Mouse (Mus musculus): Measurements from ENCODE around the gene Atp6v0c. TPM values are rescaled to one million over a fixed set of nuclear protein-coding genes. Genes with fewer than 3 reads are reported as not detected.

Gene Atp6v0c
- polyA plus RNA-seq, 1 experiment from 2014 or later = 1,021 TPM

DNA sequence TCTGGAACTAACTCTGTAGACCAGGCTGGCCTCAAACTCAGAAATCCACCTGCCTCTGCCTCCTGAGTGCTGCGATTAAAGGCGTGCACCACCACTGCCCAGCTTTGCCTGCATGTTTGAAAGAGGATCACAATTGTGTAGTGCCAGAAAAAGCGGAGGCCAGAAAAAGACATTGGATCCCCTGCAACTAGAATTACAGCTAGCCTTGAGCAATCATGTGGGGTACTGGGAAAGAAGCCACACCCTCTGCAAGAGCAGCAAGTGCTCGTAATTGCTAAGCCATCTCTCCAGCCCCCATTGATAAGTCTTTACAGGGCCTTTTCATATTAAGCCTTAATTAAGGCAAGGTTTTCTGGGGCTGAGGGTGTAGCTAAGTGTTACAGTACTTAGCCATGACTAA, 22.0 kb upstream of the Atp6v0c start:
- H3K4me3 ChIP-seq (ENCODE audit: low read depth, low read length) = no peak overlapping the region
- no peak for DNase-seq (ENCODE audit: low spot score)
- no peaks in the 10 kb centered on the region for H3K27me3 ChIP-seq (replicated peaks; ENCODE audit: control insufficient read depth, insufficient read depth, low read length)
- H3K4me2 ChIP-seq (ENCODE audit: low read length) = no peak overlapping the region
- ATAC-seq = no peak
- 58% methylated on average over 4 of the region's 4 CpGs for whole genome bisulfite sequencing
- no peaks in the 10 kb centered on the region for H3K4me1 ChIP-seq (ENCODE audit: control insufficient read depth, insufficient read depth, low read length)
- H3K9ac ChIP-seq (ENCODE audit: low read length) = no peak overlapping the region
- no peaks in the 10 kb centered on the region for H3K9me3 ChIP-seq (replicated peaks; ENCODE audit: control insufficient read depth, low read length)
- H3K27ac ChIP-seq (ENCODE audit: low read depth, low read length) = no peak overlapping the region
- 0 out of 2 replicates have a peak, but pooled peaks cover 8% of the 10 kb centered on the region for H3K36me3 ChIP-seq (ENCODE audit: control insufficient read depth, insufficient read depth, low read length)

DNA sequence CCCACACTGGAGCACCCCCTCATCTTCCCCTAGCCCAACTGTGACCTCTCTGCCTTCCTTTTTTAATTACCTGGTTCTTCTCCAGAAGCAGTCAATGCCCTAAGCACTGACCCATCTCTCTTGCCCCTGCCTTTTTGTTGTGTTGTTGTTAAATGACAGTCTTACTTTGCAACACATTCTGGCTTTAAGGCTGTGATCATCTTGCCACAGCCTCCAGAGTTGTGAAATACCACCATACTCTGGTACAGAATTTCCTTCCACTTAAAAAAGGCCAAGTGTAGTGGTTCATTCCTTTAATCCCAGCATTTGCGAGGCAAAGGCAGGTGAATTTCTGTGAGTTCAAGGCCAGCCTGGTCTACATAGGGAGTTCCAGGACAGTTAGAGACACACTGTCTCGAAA, 21.4 kb upstream of the Atp6v0c start:
- H3K4me1 ChIP-seq (ENCODE audit: control insufficient read depth, insufficient read depth, low read length) = no peaks in the 10 kb centered on the region
- no peak overlapping the region for H3K4me3 ChIP-seq (ENCODE audit: low read depth, low read length)
- H3K27ac ChIP-seq (ENCODE audit: low read depth, low read length) = no peak overlapping the region
- no peak overlapping the region for H3K9ac ChIP-seq (ENCODE audit: low read length)
- peaks cover 8% of the 10 kb centered on the region; the same call in 1 of the 2 replicates for H3K36me3 ChIP-seq (ENCODE audit: control insufficient read depth, insufficient read depth, low read length)
- ATAC-seq (no peak), DNase-seq (ENCODE audit: low spot score) (no peak)
- no peaks in the 10 kb centered on the region for H3K27me3 ChIP-seq (replicated peaks; ENCODE audit: control insufficient read depth, insufficient read depth, low read length)
- 96% methylated on average over 2 of the region's 2 CpGs for WGBS
- no peaks in the 10 kb centered on the region for H3K9me3 ChIP-seq (replicated peaks; ENCODE audit: control insufficient read depth, low read length)
- H3K4me2 ChIP-seq (ENCODE audit: low read length) = no peak overlapping the region

DNA sequence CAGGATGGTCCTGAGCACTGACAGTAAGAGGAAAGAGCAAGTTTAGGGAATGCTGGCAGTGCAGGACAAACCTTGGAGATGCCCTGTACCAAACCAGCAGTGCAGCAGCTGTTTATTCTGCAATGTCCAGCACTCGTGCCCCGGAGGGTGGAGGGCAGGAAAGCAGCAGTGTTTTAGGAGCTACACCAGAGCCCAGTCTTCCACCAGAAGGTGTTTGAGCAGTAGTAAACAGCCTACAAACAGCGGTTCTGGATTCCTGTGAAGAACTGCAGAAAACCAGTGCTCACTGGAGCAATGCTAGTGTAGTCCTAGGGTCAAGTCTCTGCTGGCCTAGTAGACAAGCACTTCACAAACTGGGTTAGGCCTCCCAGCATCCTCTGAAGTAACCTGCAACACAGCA, 4.8 kb upstream of the Atp6v0c start:
- H3K9me3 ChIP-seq (replicated peaks; ENCODE audit: control insufficient read depth, low read length) = no peaks in the 10 kb centered on the region
- ATAC-seq (no peak), DNase-seq (ENCODE audit: low spot score) (no peak)
- no peaks in the 10 kb centered on the region for H3K36me3 ChIP-seq (ENCODE audit: control insufficient read depth, insufficient read depth, low read length)
- 85% methylated on average over 3 of the region's 3 CpGs for WGBS
- no peak overlapping the region for H3K4me3 ChIP-seq (ENCODE audit: low read depth, low read length)
- H3K27ac ChIP-seq (ENCODE audit: low read depth, low read length) = no peak overlapping the region
- H3K4me2 ChIP-seq (ENCODE audit: low read length) = no peak overlapping the region
- H3K9ac ChIP-seq (ENCODE audit: low read length) = no peak overlapping the region
- H3K27me3 ChIP-seq (replicated peaks; ENCODE audit: control insufficient read depth, insufficient read depth, low read length) = no peaks in the 10 kb centered on the region
- 0 out of 2 replicates have a peak, but pooled peaks cover 4% of the 10 kb centered on the region for H3K4me1 ChIP-seq (ENCODE audit: control insufficient read depth, insufficient read depth, low read length)

DNA sequence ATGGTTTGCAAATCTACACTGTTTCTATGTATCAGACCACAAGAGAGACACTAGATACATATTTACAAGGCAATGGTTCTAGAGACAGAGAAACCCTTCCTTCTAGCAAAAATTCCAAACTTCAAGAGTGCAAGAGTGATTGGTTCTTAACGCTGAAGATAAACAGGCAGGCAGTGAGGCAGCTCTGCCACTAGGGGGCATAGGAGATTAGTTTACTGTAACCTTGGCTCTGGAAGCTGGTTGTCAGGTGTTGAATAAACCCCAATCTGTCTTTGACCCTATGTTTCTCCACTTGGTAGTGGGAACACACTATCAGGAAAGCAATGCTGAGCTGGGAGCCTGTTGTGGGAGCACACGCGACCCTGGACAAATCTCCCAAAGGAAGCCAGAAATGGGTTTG, 3.9 kb upstream of the Atp6v0c start:
- ATAC-seq (no peak), DNase-seq (ENCODE audit: low spot score) (peak; percentile 88)
- Histone ChIP-seq H3K27me3 (replicated peaks; ENCODE audit: control insufficient read depth, insufficient read depth, low read length) (no peaks in the 10 kb centered on the region), H3K4me3 (ENCODE audit: low read depth, low read length) (no peak overlapping the region), H3K4me2 (ENCODE audit: low read length) (no peak overlapping the region), H3K9me3 (replicated peaks; ENCODE audit: control insufficient read depth, low read length) (no peaks in the 10 kb centered on the region), H3K36me3 (ENCODE audit: control insufficient read depth, insufficient read depth, low read length) (no peaks in the 10 kb centered on the region), H3K27ac (ENCODE audit: low read depth, low read length) (no peak overlapping the region), H3K9ac (ENCODE audit: low read length) (no peak overlapping the region), H3K4me1 (ENCODE audit: control insufficient read depth, insufficient read depth, low read length) (0 out of 2 replicates have a peak, but pooled peaks cover 4% of the 10 kb centered on the region)
- WGBS = 2% methylated on average over 3 of the region's 3 CpGs

DNA sequence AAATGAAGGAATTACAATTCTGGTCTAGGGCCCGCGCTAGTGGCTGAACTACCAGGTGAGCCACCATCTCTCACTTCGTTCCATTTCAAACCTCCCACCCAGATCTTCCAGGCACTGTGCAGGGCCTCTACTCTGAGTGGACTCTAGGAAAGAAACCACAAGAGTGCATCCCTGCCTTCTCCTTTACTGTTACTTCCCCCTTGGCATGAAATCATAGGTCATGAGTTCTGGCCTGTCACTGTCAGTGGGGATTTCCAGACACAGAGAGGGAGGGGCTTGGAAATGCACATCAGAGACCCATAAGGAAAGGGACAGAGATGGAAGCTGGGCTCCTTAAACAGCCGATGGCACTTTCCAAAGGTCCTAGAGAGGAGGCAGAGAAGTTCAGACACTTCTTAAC, 2.2 kb upstream of the Atp6v0c start:
- ATAC-seq = no peak
- WGBS = 93% methylated on average over 4 of the region's 4 CpGs

DNA sequence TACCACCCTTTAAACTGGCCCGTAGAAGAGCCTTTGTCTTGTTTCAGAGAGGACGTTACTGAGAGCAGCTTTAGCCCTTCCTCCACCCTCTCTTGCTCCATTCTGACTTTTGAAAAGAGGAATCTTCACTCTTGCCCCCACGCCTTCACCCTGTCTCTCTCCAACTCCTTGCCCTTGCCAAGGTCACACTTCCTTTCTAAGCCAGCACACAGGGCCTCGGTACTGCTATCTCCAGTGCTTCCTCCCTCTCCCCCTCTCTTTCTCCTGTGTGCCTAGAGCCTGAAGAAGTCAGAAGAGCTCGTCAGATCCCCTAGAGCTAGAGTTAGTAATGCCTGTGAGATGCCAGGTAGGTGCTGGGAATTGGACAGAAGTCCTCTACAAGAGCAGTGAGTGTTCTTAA, 1.2 kb upstream of the Atp6v0c start:
- Histone ChIP-seq H3K4me1 (ENCODE audit: control insufficient read depth, insufficient read depth, low read length) (peaks cover 14% of the 10 kb centered on the region), H3K9me3 (replicated peaks; ENCODE audit: control insufficient read depth, low read length) (no peaks in the 10 kb centered on the region), H3K27ac (ENCODE audit: low read depth, low read length) (no peak overlapping the region), H3K9ac (ENCODE audit: low read length) (no peak overlapping the region), H3K36me3 (ENCODE audit: control insufficient read depth, insufficient read depth, low read length) (peaks cover 16% of the 10 kb centered on the region), H3K27me3 (replicated peaks; ENCODE audit: control insufficient read depth, insufficient read depth, low read length) (no peaks in the 10 kb centered on the region), H3K4me2 (ENCODE audit: low read length) (no peak overlapping the region), H3K4me3 (ENCODE audit: low read depth, low read length) (no peak overlapping the region)
- WGBS = 81% methylated on average over 5 of the region's 5 CpGs
- ATAC-seq (no peak), DNase-seq (ENCODE audit: low spot score) (no peak)

More for the DNA sequence above, 2.2 kb upstream of the Atp6v0c start:
- H3K4me3 ChIP-seq (ENCODE audit: low read depth, low read length) = no peak overlapping the region
- peaks cover 14% of the 10 kb centered on the region for H3K4me1 ChIP-seq (ENCODE audit: control insufficient read depth, insufficient read depth, low read length)
- no peak for DNase-seq (ENCODE audit: low spot score)
- H3K27me3 ChIP-seq (replicated peaks; ENCODE audit: control insufficient read depth, insufficient read depth, low read length) = no peaks in the 10 kb centered on the region
- no peak overlapping the region for H3K27ac ChIP-seq (ENCODE audit: low read depth, low read length)
- no peak overlapping the region for H3K9ac ChIP-seq (ENCODE audit: low read length)
- H3K36me3 ChIP-seq (ENCODE audit: control insufficient read depth, insufficient read depth, low read length) = peaks cover 13% of the 10 kb centered on the region
- H3K4me2 ChIP-seq (ENCODE audit: low read length) = no peak overlapping the region
- H3K9me3 ChIP-seq (replicated peaks; ENCODE audit: control insufficient read depth, low read length) = no peaks in the 10 kb centered on the region

DNA sequence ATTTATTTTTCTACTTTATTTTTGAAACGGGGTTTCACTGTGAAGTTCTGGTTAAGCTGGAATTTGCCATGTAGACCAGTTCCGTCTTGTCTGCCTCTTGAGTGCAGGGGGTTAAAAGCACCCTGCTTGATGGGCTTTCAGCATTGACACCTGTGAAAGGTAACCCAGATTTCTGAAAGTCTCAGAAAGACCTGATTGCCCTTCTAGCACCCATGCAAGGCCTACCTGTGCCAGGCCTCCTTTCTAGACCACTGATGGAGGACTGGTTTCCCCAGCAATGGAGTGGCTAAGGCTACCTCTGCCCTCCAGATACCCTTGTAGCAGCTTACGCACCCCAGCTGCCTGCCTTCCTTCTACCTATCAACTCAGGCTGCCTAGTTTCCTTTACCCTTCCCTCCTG, 623 bp upstream of the Atp6v0c start:
- Histone ChIP-seq H3K27ac (ENCODE audit: low read depth, low read length) (no peak overlapping the region), H3K4me3 (ENCODE audit: low read depth, low read length) (peak overlapping the region; percentile 73), H3K4me1 (ENCODE audit: control insufficient read depth, insufficient read depth, low read length) (peaks cover 14% of the 10 kb centered on the region), H3K27me3 (replicated peaks; ENCODE audit: control insufficient read depth, insufficient read depth, low read length) (no peaks in the 10 kb centered on the region), H3K36me3 (ENCODE audit: control insufficient read depth, insufficient read depth, low read length) (peaks cover 18% of the 10 kb centered on the region), H3K9ac (ENCODE audit: low read length) (peak overlapping the region; percentile 88), H3K9me3 (replicated peaks; ENCODE audit: control insufficient read depth, low read length) (no peaks in the 10 kb centered on the region), H3K4me2 (ENCODE audit: low read length) (peak overlapping the region; percentile 88)
- no peak for DNase-seq (ENCODE audit: low spot score)
- 64% methylated on average over 3 of the region's 3 CpGs for WGBS
- no peak for ATAC-seq

DNA sequence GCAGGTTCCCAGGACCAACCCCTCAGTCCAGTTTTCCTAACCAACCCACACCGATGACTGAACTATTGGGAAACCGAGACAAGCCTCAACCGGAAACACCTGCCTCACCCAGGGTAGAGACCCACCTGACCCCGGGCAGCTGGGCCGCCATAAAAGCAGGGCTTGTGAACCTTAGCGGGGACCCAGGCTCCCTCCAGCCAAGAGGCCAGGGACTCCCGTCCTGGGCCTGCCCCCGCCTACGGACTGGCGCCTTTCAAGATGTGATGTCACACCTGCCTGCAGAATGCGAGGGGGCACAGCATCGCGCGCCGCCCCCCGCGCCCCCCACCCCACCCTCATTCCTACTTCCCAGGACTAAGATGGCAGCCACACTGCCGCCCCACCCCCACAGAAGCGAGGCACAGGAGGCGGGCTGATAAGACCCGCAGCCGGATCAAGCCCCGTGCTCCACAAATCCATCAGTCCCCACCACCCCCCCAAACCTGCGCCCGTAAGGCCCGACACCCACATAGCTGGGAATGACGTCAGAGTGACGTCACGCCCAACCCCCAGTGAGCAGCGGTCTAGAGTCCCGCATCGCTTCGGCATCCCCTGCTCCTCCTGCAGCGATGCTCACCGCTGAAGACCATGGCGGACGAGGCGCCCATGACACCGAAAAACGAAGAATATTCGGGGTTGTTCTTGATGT, 768 bp downstream of the Atp6v0c start:
- ATAC-seq = peak; percentile 72
- Histone ChIP-seq H3K27me3 (replicated peaks; ENCODE audit: control insufficient read depth, insufficient read depth, low read length) (no peaks in the 10 kb centered on the region), H3K27ac (ENCODE audit: low read depth, low read length) (peak overlapping the region; percentile 96), H3K4me1 (ENCODE audit: control insufficient read depth, insufficient read depth, low read length) (peaks cover 14% of the 10 kb centered on the region), H3K36me3 (ENCODE audit: control insufficient read depth, insufficient read depth, low read length) (peaks cover 22% of the 10 kb centered on the region), H3K4me2 (ENCODE audit: low read length) (peak overlapping the region; percentile 88), H3K9me3 (replicated peaks; ENCODE audit: control insufficient read depth, low read length) (no peaks in the 10 kb centered on the region), H3K4me3 (ENCODE audit: low read depth, low read length) (peak overlapping the region; percentile 73), H3K9ac (ENCODE audit: low read length) (peak overlapping the region; percentile 88)
- DNase-seq (ENCODE audit: low spot score) = peak; percentile 83
- under 1% methylated on average over 41 of the region's 41 CpGs for WGBS

DNA sequence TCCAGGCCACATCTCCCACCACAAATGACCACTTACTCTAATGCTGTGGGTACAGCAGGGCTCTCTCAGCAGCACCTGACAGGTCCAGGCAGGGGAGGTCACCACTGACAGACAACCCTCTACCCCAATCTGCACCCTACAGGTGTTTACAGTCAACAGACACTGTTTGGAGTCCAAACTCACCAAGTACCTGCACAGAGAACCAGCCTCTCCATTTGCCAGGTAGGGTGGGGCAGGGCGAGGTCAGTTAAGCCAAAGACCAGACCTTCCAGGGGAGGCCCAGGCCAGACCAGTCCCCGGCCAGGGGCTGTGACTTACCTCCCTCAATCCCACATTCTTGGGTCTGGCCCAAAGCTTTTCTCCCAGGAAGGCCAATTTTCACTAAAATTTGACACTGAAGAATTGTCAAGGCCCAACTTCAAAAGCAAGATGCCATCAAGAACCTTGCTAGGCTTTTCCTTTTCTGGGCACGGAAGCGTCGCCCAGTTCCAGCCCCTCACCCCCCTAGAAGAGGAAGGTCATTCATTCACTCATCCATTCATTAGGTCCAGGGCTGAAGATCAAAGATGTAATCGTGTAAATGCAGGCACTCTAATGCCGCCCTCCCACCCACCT, 1.5 kb downstream of the Atp6v0c start:
- Histone ChIP-seq H3K4me2 (ENCODE audit: low read length) (peak overlapping the region; percentile 88), H3K9me3 (replicated peaks; ENCODE audit: control insufficient read depth, low read length) (no peaks in the 10 kb centered on the region), H3K4me3 (ENCODE audit: low read depth, low read length) (peak overlapping the region; percentile 73), H3K9ac (ENCODE audit: low read length) (peak overlapping the region; percentile 88), H3K27ac (ENCODE audit: low read depth, low read length) (peak overlapping the region; percentile 96; the same call in 1 of the 2 replicates), H3K27me3 (replicated peaks; ENCODE audit: control insufficient read depth, insufficient read depth, low read length) (no peaks in the 10 kb centered on the region), H3K4me1 (ENCODE audit: control insufficient read depth, insufficient read depth, low read length) (peaks cover 14% of the 10 kb centered on the region), H3K36me3 (ENCODE audit: control insufficient read depth, insufficient read depth, low read length) (peaks cover 22% of the 10 kb centered on the region)
- WGBS = 60% methylated on average over 7 of the region's 7 CpGs
- DNase-seq (ENCODE audit: low spot score) = no peak
- ATAC-seq = no peak
